Mouse (Mus musculus): Measurements from ENCODE around the gene Aldh1a2. TPM values are rescaled to one million over a fixed set of nuclear protein-coding genes. Genes with fewer than 3 reads are reported as not detected.

The Aldh1a2 gene
- polyA plus RNA-seq, 1 experiment from 2014 or later, result 0.92 TPM

DNA sequence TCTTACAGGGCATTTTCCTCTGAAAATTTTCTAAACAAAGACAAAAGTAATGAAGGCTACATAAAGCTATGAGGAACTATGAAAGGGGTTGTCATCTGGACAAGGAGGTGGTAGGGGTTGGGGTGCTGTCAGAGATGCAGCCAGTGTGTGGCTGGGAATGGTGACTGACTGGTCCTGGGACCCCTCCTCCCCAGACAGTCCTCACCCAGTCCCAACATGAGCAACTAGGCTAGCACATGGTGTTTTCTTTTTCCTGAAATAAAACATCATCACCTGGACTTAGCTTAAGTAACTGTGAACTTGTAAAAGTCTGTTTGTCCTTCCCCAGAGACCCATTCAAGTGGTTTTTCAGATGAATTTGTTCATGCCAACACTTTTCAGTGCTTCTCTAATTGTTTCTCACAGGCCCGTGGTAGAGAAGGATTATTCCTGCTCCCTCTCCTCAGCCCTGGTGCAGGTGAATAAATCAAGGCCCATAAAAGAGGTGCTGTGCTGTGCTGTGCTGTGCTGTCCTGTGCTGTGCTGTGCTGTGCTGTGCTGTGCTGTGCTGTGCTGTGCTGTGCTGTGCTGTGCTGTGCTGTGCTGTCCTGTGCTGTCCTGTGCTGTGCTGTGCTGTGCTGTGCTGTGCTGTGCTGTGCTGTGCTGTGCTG is 107.8 kb downstream of the Aldh1a2 start:
- Histone ChIP-seq H3K9me3 (replicated peaks) (no peaks in the 10 kb centered on the region), H3K9ac (no peak overlapping the region), H3K4me3 (replicated peaks) (no peak overlapping the region), H3K36me3 (replicated peaks) (no peaks in the 10 kb centered on the region), H3K27me3 (no peaks in the 10 kb centered on the region), H3K4me1 (replicated peaks) (no peaks in the 10 kb centered on the region), H3K27ac (replicated peaks) (no peak overlapping the region), H3K4me2 (no peak overlapping the region)
- 39% methylated on average over 1 of the region's 1 CpGs for WGBS (ENCODE audit: insufficient replicate concordance)
- ATAC-seq (ENCODE audit: insufficient read depth), result no peak

DNA sequence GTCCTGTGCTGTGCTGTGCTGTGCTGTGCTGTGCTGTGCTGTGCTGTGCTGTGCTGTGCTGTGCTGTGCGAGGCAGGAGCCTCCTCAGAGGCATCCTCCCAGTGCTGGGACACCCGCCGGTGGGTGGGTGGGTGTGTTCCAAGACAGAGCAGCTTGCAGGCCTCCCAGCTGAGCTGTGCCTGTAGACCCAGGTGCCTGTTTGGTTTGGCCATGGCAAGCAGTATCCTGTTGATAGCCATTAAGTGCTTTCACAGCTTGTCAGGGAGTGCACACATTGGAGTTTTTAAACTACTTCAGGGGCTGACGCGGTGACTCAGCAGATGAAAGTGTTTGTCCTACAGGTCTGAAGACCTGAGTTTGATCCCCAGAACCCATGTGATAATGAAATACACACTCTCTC is 108.5 kb downstream of the Aldh1a2 start:
- Histone ChIP-seq H3K4me2 (no peak overlapping the region), H3K27ac (replicated peaks) (no peak overlapping the region), H3K9me3 (replicated peaks) (no peaks in the 10 kb centered on the region), H3K4me1 (replicated peaks) (no peaks in the 10 kb centered on the region), H3K4me3 (replicated peaks) (no peak overlapping the region), H3K9ac (no peak overlapping the region), H3K36me3 (replicated peaks) (no peaks in the 10 kb centered on the region), H3K27me3 (no peaks in the 10 kb centered on the region)
- no peak for ATAC-seq (ENCODE audit: insufficient read depth)
- 32% methylated on average over 5 of the region's 5 CpGs for WGBS (ENCODE audit: insufficient replicate concordance)

DNA sequence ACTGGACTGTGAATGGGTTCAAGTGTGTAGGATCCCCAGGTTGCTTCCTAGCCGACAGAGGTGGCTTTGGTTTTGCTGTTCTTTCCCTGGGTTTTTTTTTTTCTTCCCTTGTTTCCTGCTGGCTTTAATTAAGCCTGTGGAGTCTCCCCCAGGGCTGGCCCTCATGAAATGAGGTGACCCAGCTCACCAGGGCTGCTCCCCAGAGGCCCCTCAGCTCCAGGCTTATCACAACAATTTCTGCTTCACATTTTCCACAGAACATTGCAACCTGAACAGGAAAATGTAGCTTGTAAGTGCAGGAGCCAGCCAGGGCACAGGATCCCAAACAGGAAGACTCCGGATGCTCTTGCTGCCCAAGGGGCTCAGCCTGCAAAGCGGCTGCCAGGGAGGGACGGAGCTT is 110.7 kb downstream of the Aldh1a2 start:
- no peak for ATAC-seq (ENCODE audit: insufficient read depth)
- Histone ChIP-seq H3K36me3 (replicated peaks) (no peaks in the 10 kb centered on the region), H3K9me3 (replicated peaks) (no peaks in the 10 kb centered on the region), H3K27ac (replicated peaks) (no peak overlapping the region), H3K4me2 (no peak overlapping the region), H3K9ac (no peak overlapping the region), H3K4me3 (replicated peaks) (no peak overlapping the region), H3K27me3 (no peaks in the 10 kb centered on the region), H3K4me1 (replicated peaks) (no peaks in the 10 kb centered on the region)
- WGBS (ENCODE audit: insufficient replicate concordance), result 67% methylated on average over 4 of the region's 4 CpGs

DNA sequence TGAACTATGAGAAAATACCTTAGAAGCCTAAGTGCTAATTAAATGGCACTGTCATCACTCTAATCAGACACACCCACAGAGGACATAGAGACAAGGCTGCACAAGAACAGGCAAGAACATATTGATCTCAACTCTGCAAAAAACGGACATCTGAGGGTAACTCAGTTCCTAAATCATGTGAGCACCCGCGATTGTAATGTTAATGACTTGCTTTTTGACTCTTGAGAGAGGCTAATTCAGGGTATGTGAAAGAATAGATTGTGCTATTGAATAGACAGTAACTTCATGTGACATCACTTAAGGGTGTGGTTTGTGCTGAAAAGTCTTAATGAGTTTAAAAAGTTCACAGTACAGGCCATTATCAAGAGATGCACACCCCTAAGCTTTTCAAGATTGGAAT is 116.1 kb downstream of the Aldh1a2 start:
- Histone ChIP-seq H3K4me2 (no peak overlapping the region), H3K27ac (replicated peaks) (no peak overlapping the region), H3K4me3 (replicated peaks) (no peak overlapping the region), H3K4me1 (replicated peaks) (no peaks in the 10 kb centered on the region), H3K9ac (no peak overlapping the region), H3K9me3 (replicated peaks) (no peaks in the 10 kb centered on the region), H3K27me3 (no peaks in the 10 kb centered on the region), H3K36me3 (replicated peaks) (no peaks in the 10 kb centered on the region)
- WGBS (ENCODE audit: insufficient replicate concordance), result 50% methylated on average over 3 of the region's 3 CpGs
- no peak for ATAC-seq (ENCODE audit: insufficient read depth)

DNA sequence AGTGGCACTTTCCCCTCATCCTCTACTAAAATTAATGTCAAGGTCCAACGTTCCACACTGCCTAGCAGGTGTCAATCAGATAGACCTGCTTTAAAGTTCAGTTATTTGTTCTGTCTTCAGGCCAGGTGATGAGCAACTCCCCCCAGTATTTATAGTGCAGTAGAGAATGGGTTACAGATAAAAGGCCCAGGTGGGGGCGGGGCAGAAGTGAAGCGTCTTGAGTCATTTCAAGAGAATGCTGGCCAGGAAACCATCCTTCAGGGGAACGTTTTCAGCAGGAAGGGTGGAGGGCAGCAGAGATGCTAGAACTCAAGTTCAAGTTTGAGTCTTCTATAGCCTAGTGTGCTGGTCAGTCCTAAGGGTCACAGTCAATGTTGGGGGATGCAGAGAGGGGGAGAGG is 121.1 kb downstream of the Aldh1a2 start:
- Histone ChIP-seq H3K27me3 (no peaks in the 10 kb centered on the region), H3K27ac (replicated peaks) (no peak overlapping the region), H3K9me3 (replicated peaks) (no peaks in the 10 kb centered on the region), H3K4me3 (replicated peaks) (no peak overlapping the region), H3K4me2 (no peak overlapping the region), H3K36me3 (replicated peaks) (no peaks in the 10 kb centered on the region), H3K9ac (no peak overlapping the region), H3K4me1 (replicated peaks) (no peaks in the 10 kb centered on the region)
- WGBS (ENCODE audit: insufficient replicate concordance), result 39% methylated on average over 4 of the region's 4 CpGs
- ATAC-seq (ENCODE audit: insufficient read depth), result no peak

DNA sequence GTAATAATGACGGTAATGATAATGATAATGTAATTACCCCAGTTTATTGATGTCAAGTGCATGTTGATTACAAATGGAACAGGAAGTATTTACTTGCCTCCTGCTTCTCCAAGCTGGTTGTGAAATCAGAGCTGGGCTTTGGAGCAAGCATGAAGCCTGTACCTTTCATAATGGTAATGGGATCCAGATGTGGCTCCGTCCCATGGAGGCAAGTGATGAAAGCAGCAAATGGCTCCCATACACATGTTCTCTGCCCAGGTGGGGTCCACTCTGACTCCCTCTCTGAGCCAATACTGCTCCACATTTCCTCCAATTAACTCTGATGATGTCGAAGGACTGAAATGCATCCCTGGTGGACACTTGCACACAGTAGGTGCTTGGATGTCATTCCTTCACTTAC is 121.8 kb downstream of the Aldh1a2 start:
- no peak overlapping the region for H3K4me3 ChIP-seq (replicated peaks)
- H3K9ac ChIP-seq, result no peak overlapping the region
- no peaks in the 10 kb centered on the region for H3K9me3 ChIP-seq (replicated peaks)
- ATAC-seq (ENCODE audit: insufficient read depth), result no peak
- H3K27me3 ChIP-seq, result no peaks in the 10 kb centered on the region
- no peaks in the 10 kb centered on the region for H3K4me1 ChIP-seq (replicated peaks)
- no peaks in the 10 kb centered on the region for H3K36me3 ChIP-seq (replicated peaks)
- no peak overlapping the region for H3K4me2 ChIP-seq
- WGBS (ENCODE audit: insufficient replicate concordance), result 73% methylated on average over 3 of the region's 3 CpGs
- no peak overlapping the region for H3K27ac ChIP-seq (replicated peaks)

DNA sequence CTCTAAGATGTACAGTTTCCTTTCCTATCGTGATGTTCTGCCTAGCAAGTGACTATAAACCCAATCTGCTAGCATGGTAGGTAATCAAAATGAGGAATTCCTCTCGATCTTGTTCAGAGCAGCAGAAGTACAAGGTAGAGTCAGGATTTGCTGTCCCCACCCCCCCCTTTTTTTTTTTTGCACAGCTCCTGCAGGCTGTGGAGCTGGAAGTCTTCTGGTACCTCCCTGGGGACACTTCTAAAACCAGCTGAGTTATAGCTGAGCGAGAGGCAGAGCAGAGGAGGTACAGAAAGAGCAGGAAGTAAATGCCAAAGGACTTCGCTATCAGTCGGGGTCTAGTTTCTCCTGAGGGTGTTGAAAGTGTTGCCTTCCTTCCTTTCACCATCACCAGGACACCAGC is 124.5 kb downstream of the Aldh1a2 start:
- Histone ChIP-seq H3K4me1 (replicated peaks) (no peaks in the 10 kb centered on the region), H3K9me3 (replicated peaks) (no peaks in the 10 kb centered on the region), H3K9ac (no peak overlapping the region), H3K27ac (replicated peaks) (no peak overlapping the region), H3K4me3 (replicated peaks) (no peak overlapping the region), H3K27me3 (no peaks in the 10 kb centered on the region; the same call in 1 of the 2 replicates), H3K36me3 (replicated peaks) (no peaks in the 10 kb centered on the region), H3K4me2 (no peak overlapping the region)
- ATAC-seq (ENCODE audit: insufficient read depth), result no peak
- 33% methylated on average over 5 of the region's 5 CpGs for WGBS (ENCODE audit: insufficient replicate concordance)

Other genes with a start within 250 kb of the Aldh1a2 start
- 7.7 and 8.2 TPM in 2 replicates for gene Aqp9, start 47.1 kb upstream of the Aldh1a2 start, polyA plus RNA-seq (2015; fragmentation: Nextera tagmentation; extraction: Ambion mirVana)